Mouse (Mus musculus) erythroblast, embryonic 14.5 days (primary cell): ENCODE measurements around the gene Gm428.
"Not testable (repeated sequence)": the region's sequence is repeated elsewhere in the genome, so short reads cannot be mapped to it uniquely, and the experiment has no call there.

ENCODE experiments used
- GATA1 ChIP-seq: IDR thresholded peaks from 2 replicates; pipeline ENCODE4 v1.6.1; 2012; ENCODE audit warnings: low read length, inconsistent platforms, mixed read lengths
- TAL1 ChIP-seq: IDR thresholded peaks from 3 replicates; pipeline ENCODE4 v1.6.1; 2012; ENCODE audit warnings: low read length, inconsistent platforms, mixed read lengths

GRCm38 (mm10) chr4:73661864-73662263 lies 21.5 kb upstream of the Gm428 start:
- not testable (repeated sequence) for TF ChIP-seq GATA1, TAL1
